ENCODE assay signal across 9 mouse cellular contexts in the genomic region with DNA sequence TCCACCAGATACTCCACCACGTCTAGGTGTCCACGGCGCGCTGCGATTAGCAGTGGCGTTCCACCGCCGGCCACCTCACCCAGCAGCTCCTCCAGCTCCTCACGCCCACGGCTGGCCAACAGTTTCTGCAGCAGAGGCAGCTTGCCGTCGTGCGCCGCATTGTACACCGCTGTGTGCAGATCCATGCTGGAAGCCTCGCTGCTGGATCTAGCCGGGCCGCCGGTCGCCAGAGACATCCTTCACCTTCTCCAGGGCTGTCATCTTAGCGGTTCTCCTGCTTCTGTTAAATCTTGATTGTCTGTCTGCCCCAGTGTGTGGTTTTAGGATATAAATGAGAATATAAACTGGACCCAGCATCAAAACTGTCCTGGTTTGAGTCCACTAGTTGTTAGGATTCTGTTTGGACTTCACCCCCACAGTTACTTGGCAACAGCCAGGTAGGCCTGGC. TPM values are rescaled to one million over a fixed set of nuclear protein-coding genes. Genes with fewer than 3 reads are reported as not detected.
DNase-seq lines count a peak whose midpoint lies in the region; ATAC-seq and TF ChIP-seq lines count a peak whose summit lies in the region.
"Not testable (repeated sequence)": the region's sequence is repeated elsewhere in the genome, so short reads cannot be mapped to it uniquely, and the experiment has no call there.
"Had no signal": no experiment of that assay in that cellular context is flagged by ENCODE, and none has a peak within 500 bp of the region (broad histone marks: within the 10 kb centered on the region; RNA-seq: fewer than 3 reads in every experiment).

Gene 4931440F15Rik, minus strand, starts transcription at position 398 of the 448 bp plus-strand sequence.

- not testable (repeated sequence) for H3K4me3 ChIP-seq in forebrain, embryonic 11.5 days (ENCODE audit: low read depth, low read length); hindbrain, embryonic 14.5 days (replicated peaks; ENCODE audit: low read length); midbrain, embryonic 14.5 days (replicated peaks; ENCODE audit: low read depth, low read length)
- peak within 1 kb of the TSS; percentile 41 for H3K4me3 ChIP-seq in heart, embryonic 11.5 days (ENCODE audit: low read depth, low read length)
- H3K4me3 ChIP-seq in limb, embryonic 10.5 days, result peak within 1 kb of the TSS; percentile 34
- peak within 1 kb of the TSS; percentile 8; the same call in 1 of the 2 replicates for H3K4me3 ChIP-seq in liver, postnatal 0 days (ENCODE audit: low read depth, low read length)
- H3K4me3 ChIP-seq in stomach, embryonic 16.5 days (replicated peaks; ENCODE audit: low read length), result peak within 1 kb of the TSS; percentile 29

- H3K4me1 ChIP-seq in forebrain, embryonic 11.5 days (replicated peaks; ENCODE audit: control insufficient read depth, insufficient read depth, low read length); hindbrain, embryonic 14.5 days (replicated peaks; ENCODE audit: control insufficient read depth, insufficient read depth, low read length); limb, embryonic 10.5 days; liver, postnatal 0 days (ENCODE audit: insufficient read depth); midbrain, embryonic 14.5 days (ENCODE audit: control insufficient read depth, insufficient read depth, low read length); stomach, embryonic 16.5 days (ENCODE audit: control insufficient read depth, insufficient read depth, low read length): not testable (repeated sequence)
- H3K4me1 ChIP-seq in heart, embryonic 11.5 days (ENCODE audit: control insufficient read depth, insufficient read depth, low read length), result peaks cover 15% of the 10 kb centered on the region

- not testable (repeated sequence) for ATAC-seq in forebrain, embryonic 11.5 days (replicated peaks; ENCODE audit: low FRiP score); heart, embryonic 11.5 days (replicated peaks; ENCODE audit: insufficient number of reproducible peaks, low FRiP score, low TSS enrichment); liver, postnatal 0 days; stomach, embryonic 16.5 days (ENCODE audit: insufficient read depth, low FRiP score)
- peak; percentile 31; the same call in 1 of the 2 replicates for ATAC-seq in hindbrain, embryonic 14.5 days (ENCODE audit: low FRiP score)
- 0 out of 2 replicates have a peak, but pooled peaks have one; percentile 9 for ATAC-seq in midbrain, embryonic 14.5 days (ENCODE audit: low FRiP score, low TSS enrichment)

- not testable (repeated sequence) for H3K27me3 ChIP-seq in forebrain, embryonic 11.5 days (ENCODE audit: control insufficient read depth, insufficient read depth, low read length); liver, postnatal 0 days (ENCODE audit: insufficient read depth, low read length); midbrain, embryonic 14.5 days (ENCODE audit: control insufficient read depth, insufficient read depth, low read length)
- H3K27me3 ChIP-seq in heart, embryonic 11.5 days (ENCODE audit: control insufficient read depth, insufficient read depth, low read length), result peaks cover 13% of the 10 kb centered on the region; the same call in 1 of the 2 replicates
- peaks cover 18% of the 10 kb centered on the region for H3K27me3 ChIP-seq in hindbrain, embryonic 14.5 days (ENCODE audit: control insufficient read depth, insufficient read depth, low read length)
- H3K27me3 ChIP-seq in limb, embryonic 10.5 days (ENCODE audit: low read depth, poor library complexity, severe bottlenecking), result peaks cover 43% of the 10 kb centered on the region
- H3K27me3 ChIP-seq in stomach, embryonic 16.5 days (ENCODE audit: control insufficient read depth, insufficient read depth, low read length), result peaks cover 17% of the 10 kb centered on the region

- TF ChIP-seq EP300 in liver, postnatal 0 days (IDR thresholded peaks at IDR 0.05; ENCODE audit: low read depth), result not testable (repeated sequence)

- not testable (repeated sequence) for H3K36me3 ChIP-seq in forebrain, embryonic 11.5 days (ENCODE audit: control insufficient read depth, insufficient read depth, low read length); heart, embryonic 11.5 days (ENCODE audit: control insufficient read depth, insufficient read depth, low read length); hindbrain, embryonic 14.5 days (replicated peaks; ENCODE audit: control insufficient read depth, insufficient read depth); limb, embryonic 10.5 days; liver, postnatal 0 days (replicated peaks; ENCODE audit: insufficient read depth, low read length); midbrain, embryonic 14.5 days (ENCODE audit: control insufficient read depth, insufficient read depth, low read length); stomach, embryonic 16.5 days (ENCODE audit: control insufficient read depth, insufficient read depth, low read length)

- peak; percentile 34 for DNase-seq in brain, adult 2 months (ENCODE audit: low read depth, low spot score)
- DNase-seq in forebrain, embryonic 11.5 days (ENCODE audit: low spot score); hindbrain, embryonic 14.5 days (ENCODE audit: low spot score); liver, postnatal 0 days; midbrain, embryonic 14.5 days: not testable (repeated sequence)
- DNase-seq in limb, embryonic 10.5 days (ENCODE audit: low spot score), result peak; percentile 30

- H3K4me2 ChIP-seq in forebrain, embryonic 11.5 days (ENCODE audit: low read depth, low read length, severe bottlenecking), result peak within 1 kb of the TSS; percentile 31; the same call in 1 of the 2 replicates
- H3K4me2 ChIP-seq in heart, embryonic 11.5 days, result peak within 1 kb of the TSS; percentile 68
- peak within 1 kb of the TSS; percentile 35 for H3K4me2 ChIP-seq in hindbrain, embryonic 14.5 days (replicated peaks)
- peak within 1 kb of the TSS; percentile 26; the same call in 1 of the 2 replicates for H3K4me2 ChIP-seq in liver, postnatal 0 days (ENCODE audit: low read depth, low read length)
- H3K4me2 ChIP-seq in midbrain, embryonic 14.5 days (ENCODE audit: low read length), result not testable (repeated sequence)
- H3K4me2 ChIP-seq in stomach, embryonic 16.5 days (ENCODE audit: low read depth, low read length), result peak within 1 kb of the TSS; percentile 51

- H3K9me3 ChIP-seq in forebrain, embryonic 11.5 days (ENCODE audit: control insufficient read depth, low read length); heart, embryonic 11.5 days (replicated peaks; ENCODE audit: control insufficient read depth, low read length); hindbrain, embryonic 14.5 days (ENCODE audit: control insufficient read depth, low read length); limb, embryonic 10.5 days (replicated peaks); liver, postnatal 0 days (ENCODE audit: low read length); midbrain, embryonic 14.5 days (ENCODE audit: control insufficient read depth, low read length); stomach, embryonic 16.5 days (replicated peaks; ENCODE audit: control insufficient read depth, low read length): not testable (repeated sequence)

- not testable (repeated sequence) for H3K27ac ChIP-seq in forebrain, embryonic 11.5 days (ENCODE audit: low read depth, low read length); hindbrain, embryonic 14.5 days; limb, embryonic 10.5 days; liver, postnatal 0 days (ENCODE audit: low read depth); midbrain, embryonic 14.5 days (replicated peaks; ENCODE audit: low read depth, low read length); stomach, embryonic 16.5 days (ENCODE audit: low read length)
- H3K27ac ChIP-seq in heart, embryonic 11.5 days (ENCODE audit: low read depth, low read length), result peak within 1 kb of the TSS; percentile 29; the same call in 1 of the 2 replicates

- not testable (repeated sequence) for H3K9ac ChIP-seq in forebrain, embryonic 11.5 days (ENCODE audit: low read length); heart, embryonic 11.5 days (ENCODE audit: low read depth, low read length); hindbrain, embryonic 14.5 days; liver, postnatal 0 days (replicated peaks); midbrain, embryonic 14.5 days (replicated peaks; ENCODE audit: low read length); stomach, embryonic 16.5 days (ENCODE audit: low read length)

- 46% methylated on average over 21 of the region's 21 CpGs for WGBS in forebrain, embryonic 11.5 days
- WGBS in heart, embryonic 11.5 days (ENCODE audit: insufficient replicate concordance), result 25% methylated on average over 21 of the region's 21 CpGs
- WGBS in hindbrain, embryonic 14.5 days, result 43% methylated on average over 21 of the region's 21 CpGs
- WGBS in limb, embryonic 10.5 days, result 44% methylated on average over 21 of the region's 21 CpGs
- 38% methylated on average over 21 of the region's 21 CpGs for WGBS in liver, postnatal 0 days (ENCODE audit: insufficient replicate concordance)
- WGBS in midbrain, embryonic 14.5 days, result 33% methylated on average over 21 of the region's 21 CpGs
- WGBS in stomach, embryonic 16.5 days, result 19% methylated on average over 21 of the region's 21 CpGs

- not testable (repeated sequence) for TF ChIP-seq CTCF in liver, postnatal 0 days (IDR thresholded peaks at IDR 0.05; ENCODE audit: low read depth)

RNA-seq across cellular contexts. Expression of gene 4931440F15Rik, which starts in this region (rescaled TPM):
- polyA plus RNA-seq in forebrain, embryonic 11.5 days (2014; fragmentation: Nextera tagmentation; extraction: Ambion mirVana), result 0.13 and 0.24 TPM in 2 replicates
- polyA plus RNA-seq in heart, embryonic 11.5 days (2014; fragmentation: Nextera tagmentation; extraction: Ambion mirVana), result 0.15 and 0.21 TPM in 2 replicates
- polyA plus RNA-seq in hindbrain, embryonic 14.5 days (2014; fragmentation: Nextera tagmentation; extraction: Ambion mirVana), result 0.67 and 0.72 TPM in 2 replicates
- 0.04 and 0.10 TPM in 2 replicates for polyA plus RNA-seq in limb, embryonic 10.5 days (2016; fragmentation: Nextera tagmentation; extraction: Ambion mirVana)
- 0.33 TPM in 2 replicates for polyA plus RNA-seq in liver, postnatal 0 days (2015; fragmentation: Nextera tagmentation; extraction: Ambion mirVana)
- polyA plus RNA-seq in midbrain, embryonic 14.5 days (2014; fragmentation: Nextera tagmentation; extraction: Ambion mirVana), result 0.58 and 0.67 TPM in 2 replicates
- 0.04 and 0.14 TPM in 2 replicates for polyA plus RNA-seq in stomach, embryonic 16.5 days (2015; fragmentation: Nextera tagmentation; extraction: Ambion mirVana)
- polyA plus RNA-seq: liver, adult 2 months had no signal

Comparison
In these comparisons a context has a peak if more than half of its experiments do, and no peak if none do; other contexts are left out.
1. Peak in ATAC-seq and H3K4me2 ChIP-seq in hindbrain, embryonic 14.5 days; RNA of the gene not detected or under 1 TPM.
2. Peak in DNase-seq and H3K4me3 ChIP-seq in limb, embryonic 10.5 days; RNA of the gene not detected or under 1 TPM.
3. Peak in ATAC-seq in midbrain, embryonic 14.5 days; RNA of the gene not detected or under 1 TPM.